Mouse (Mus musculus) myocyte (in vitro differentiated cells): ENCODE data around the gene Gm37240. TPM values are rescaled to one million over a fixed set of nuclear protein-coding genes. Genes with fewer than 3 reads are reported as not detected.

Experiments
- H3K27me3 ChIP-seq: one replicate; pipeline ENCODE4 v1.6.1; 2011; ENCODE audit not compliant: control insufficient read depth, insufficient read depth, insufficient read length
- H3K36me3 ChIP-seq: one replicate; pipeline ENCODE4 v1.6.1; 2011; ENCODE audit not compliant: control insufficient read depth, insufficient read depth
- H3K4me2 ChIP-seq: one replicate; pipeline ENCODE4 v1.6.1; 2011; ENCODE audit warnings: low read depth, control low read depth
- H3K4me3 ChIP-seq: one replicate; pipeline ENCODE4 v1.5.1; 2011; ENCODE audit warnings: mild to moderate bottlenecking, control low read depth, moderate library complexity
- H3K79me2 ChIP-seq: one replicate; pipeline ENCODE4 v1.6.1; 2011; ENCODE audit not compliant: control insufficient read depth, insufficient read depth
- H3ac ChIP-seq: one replicate; pipeline ENCODE4 v1.6.1; 2011; ENCODE audit not compliant: control insufficient read depth, insufficient read length
- CEBPB ChIP-seq: IDR thresholded peaks from 2 replicates; pipeline ENCODE4 v1.6.1; 2011; ENCODE audit warnings: mild to moderate bottlenecking, moderate library complexity; ENCODE audit not compliant: poor library complexity, insufficient read depth, severe bottlenecking
- E2F4 ChIP-seq: IDR thresholded peaks from one replicate; pipeline ENCODE4 v1.6.1; 2011; ENCODE audit warnings: mild to moderate bottlenecking, control low read depth, moderate library complexity; ENCODE audit not compliant: insufficient read depth
- MAX ChIP-seq: IDR thresholded peaks from one replicate; pipeline ENCODE4 v1.6.1; 2011; ENCODE audit warnings: low read depth, mild to moderate bottlenecking, control low read depth
- MYOD1 ChIP-seq, 3 experiments: IDR thresholded peaks; one replicate each; pipeline ENCODE4 v1.6.1; 2011; ENCODE audit warnings: control low read depth in 2 of 3, low read depth in 2 of 3, mild to moderate bottlenecking in 2 of 3, moderate library complexity in 1 of 3; ENCODE audit not compliant: insufficient read length in 2 of 3, control insufficient read depth in 1 of 3
- MYOG ChIP-seq, 3 experiments: IDR thresholded peaks; one replicate each; pipeline ENCODE4 v1.6.1; 2011; ENCODE audit warnings: control low read depth in 2 of 3, low read depth in 2 of 3, mild to moderate bottlenecking in 2 of 3; ENCODE audit not compliant: insufficient read length in 2 of 3, control insufficient read depth in 1 of 3, insufficient read depth in 1 of 3
- POLR2A ChIP-seq: IDR thresholded peaks from one replicate; pipeline ENCODE4 v1.6.1; 2011; ENCODE audit warnings: low read depth, mild to moderate bottlenecking, control low read depth, moderate library complexity; ENCODE audit not compliant: insufficient read length
- POLR2AphosphoS2 ChIP-seq: IDR thresholded peaks from one replicate; pipeline ENCODE4 v1.6.1; 2011; ENCODE audit warnings: low read depth, control low read depth; ENCODE audit not compliant: insufficient read length
- REST ChIP-seq: IDR thresholded peaks from one replicate; pipeline ENCODE4 v1.6.1; 2011; ENCODE audit warnings: mild to moderate bottlenecking, control low read depth, moderate library complexity; ENCODE audit not compliant: insufficient read depth, insufficient read length
- SRF ChIP-seq: IDR thresholded peaks from one replicate; pipeline ENCODE4 v1.6.1; 2011; ENCODE audit warnings: low read depth; ENCODE audit not compliant: control insufficient read depth, insufficient read length
- TCF12 ChIP-seq: IDR thresholded peaks from one replicate; pipeline ENCODE4 v1.6.1; 2011; ENCODE audit warnings: mild to moderate bottlenecking, control low read depth; ENCODE audit not compliant: poor library complexity, insufficient read depth, severe bottlenecking
- TCF3 ChIP-seq: IDR thresholded peaks from one replicate; pipeline ENCODE4 v1.6.1; 2011; ENCODE audit warnings: low read depth, control low read depth; ENCODE audit not compliant: insufficient read length
- USF1 ChIP-seq: IDR thresholded peaks from one replicate; pipeline ENCODE4 v1.6.1; 2011; ENCODE audit warnings: low read depth, mild to moderate bottlenecking, control low read depth, moderate library complexity
- polyA plus RNA-seq: library from polyadenylated mRNA; unstranded; fragments of >200 nt; fragmentation: generic; extraction: Trizol; gene quantifications from one replicate; pipeline ENCODE4 v1.2.1, GENCODE M21; 2012; ENCODE audit warnings: missing spikeins

Gm37240 gene
- polyA plus RNA-seq, 1 experiment, result 8.7 TPM

DNA sequence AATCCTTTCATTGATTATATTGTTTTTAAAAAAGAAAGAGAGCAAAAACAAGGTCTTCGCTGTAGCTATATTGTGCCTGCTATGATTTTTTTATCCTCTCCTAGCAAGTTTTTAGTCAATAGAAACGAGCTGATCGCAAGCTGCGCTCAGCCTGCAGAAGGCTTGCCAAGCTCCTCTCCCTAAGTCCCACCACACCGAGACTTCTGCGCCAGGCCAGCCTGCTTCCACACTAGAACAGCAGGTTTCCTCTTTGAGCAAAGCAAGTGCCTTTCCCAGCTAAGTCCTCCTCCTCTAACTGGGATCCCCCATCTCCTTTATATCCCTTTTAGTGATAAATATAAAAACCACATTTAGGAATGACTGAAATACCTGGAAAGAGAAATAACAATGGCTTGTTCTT is 578.1 kb downstream of the Gm37240 start:
- Histone ChIP-seq H3K27me3 (no peaks in the 10 kb centered on the region), H3K4me3 (no peak overlapping the region), H3ac (no peak overlapping the region), H3K36me3 (no peaks in the 10 kb centered on the region), H3K79me2 (no peaks in the 10 kb centered on the region), H3K4me2 (no peak overlapping the region)
- TF ChIP-seq POLR2AphosphoS2, result no peak

DNA sequence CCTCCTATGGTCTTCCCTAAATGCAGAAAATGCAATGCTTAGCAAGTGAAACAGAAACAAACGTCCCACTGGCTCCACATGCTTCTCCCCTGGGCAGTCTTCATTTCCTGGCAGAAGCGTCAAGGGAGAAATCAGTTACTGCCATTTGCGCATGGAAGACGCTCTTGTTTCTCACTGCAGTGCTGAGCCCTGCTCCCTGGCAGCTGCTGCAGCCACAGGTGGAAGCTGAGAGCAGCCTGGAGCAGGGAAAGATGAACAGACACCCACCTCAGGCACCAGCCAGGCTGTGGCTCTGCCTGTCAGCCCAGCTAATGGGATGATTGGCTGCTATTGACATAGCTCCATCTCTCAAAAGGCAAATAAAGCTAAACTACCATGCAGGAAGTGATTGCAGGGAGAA is 578.6 kb downstream of the Gm37240 start:
- Histone ChIP-seq H3K4me2 (no peak overlapping the region), H3ac (no peak overlapping the region), H3K36me3 (no peaks in the 10 kb centered on the region), H3K27me3 (no peaks in the 10 kb centered on the region), H3K79me2 (no peaks in the 10 kb centered on the region), H3K4me3 (no peak overlapping the region)
- TF ChIP-seq MYOG (IDR thresholded peaks at IDR 0.05; ENCODE audit: control insufficient read depth in 1 of 3, insufficient read depth in 1 of 3, insufficient read length in 2 of 3, low read depth in 2 of 3) (peak in 1 of 3 experiments; percentile 8), TCF3 (no peak), E2F4 (no peak), MYOD1 (IDR thresholded peaks at IDR 0.05; ENCODE audit: control insufficient read depth in 1 of 3, insufficient read length in 2 of 3, low read depth in 2 of 3) (peak in 1 of 3 experiments; percentile 49)

DNA sequence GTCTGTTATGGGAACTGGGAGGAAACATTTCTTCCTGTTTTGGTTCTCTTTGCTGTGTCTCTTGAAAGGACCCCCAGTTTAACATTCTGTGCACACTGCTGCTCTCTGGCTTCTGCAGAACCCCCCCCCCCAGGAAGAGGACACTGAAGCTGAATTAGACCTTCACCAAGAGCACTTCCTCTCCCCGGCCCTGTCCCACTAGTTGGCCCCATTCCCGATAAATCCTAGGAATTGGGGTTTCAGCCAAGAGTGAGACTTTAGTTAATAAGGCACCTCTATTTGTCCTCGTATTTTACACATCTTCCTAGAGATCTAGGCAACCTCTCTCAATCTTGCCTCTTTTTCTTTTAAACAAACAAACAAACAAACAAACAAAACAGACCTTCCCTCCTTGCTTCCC is 585.5 kb downstream of the Gm37240 start:
- Histone ChIP-seq H3K4me3 (no peak overlapping the region), H3K4me2 (no peak overlapping the region), H3K36me3 (no peaks in the 10 kb centered on the region), H3ac (no peak overlapping the region), H3K27me3 (no peaks in the 10 kb centered on the region), H3K79me2 (no peaks in the 10 kb centered on the region)
- TF ChIP-seq TCF12, result no peak
- no peak for TF ChIP-seq MAX
- no peak for TF ChIP-seq POLR2A
- TF ChIP-seq POLR2AphosphoS2, result no peak

DNA sequence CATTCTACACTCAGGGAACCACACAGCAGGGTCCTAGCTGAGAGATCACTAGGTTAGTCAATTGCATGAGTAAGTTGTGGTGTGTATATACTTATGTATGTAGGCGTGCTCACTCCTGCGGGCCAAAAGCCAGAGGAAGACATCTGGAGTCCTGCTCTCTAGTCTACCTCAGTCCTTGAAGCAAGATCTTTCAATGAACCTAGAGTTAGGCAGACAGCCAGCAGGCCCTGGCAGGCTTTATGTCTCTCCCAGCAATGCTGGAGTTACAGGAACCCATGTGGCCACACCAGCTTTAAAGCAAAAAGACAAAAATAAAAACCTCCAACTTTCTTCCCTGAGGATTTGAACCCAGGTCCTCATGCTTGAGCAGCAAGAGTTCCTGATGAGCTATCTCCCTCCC is 586.0 kb downstream of the Gm37240 start:
- H3K27me3 ChIP-seq, result no peaks in the 10 kb centered on the region
- no peak for TF ChIP-seq REST
- no peak for TF ChIP-seq SRF
- no peak for TF ChIP-seq USF1
- TF ChIP-seq CEBPB, result no peak
- TF ChIP-seq TCF12, result no peak
- TF ChIP-seq MYOD1 (IDR thresholded peaks at IDR 0.05; ENCODE audit: control insufficient read depth in 1 of 3, insufficient read length in 2 of 3, low read depth in 2 of 3), result no peak
- TF ChIP-seq POLR2AphosphoS2, result no peak
- no peak for TF ChIP-seq POLR2A
- no peak for TF ChIP-seq MAX
- TF ChIP-seq TCF3, result no peak
- no peak for TF ChIP-seq MYOG (IDR thresholded peaks at IDR 0.05; ENCODE audit: control insufficient read depth in 1 of 3, insufficient read depth in 1 of 3, insufficient read length in 2 of 3, low read depth in 2 of 3)
- no peak overlapping the region for H3K4me2 ChIP-seq
- H3K4me3 ChIP-seq, result no peak overlapping the region
- no peaks in the 10 kb centered on the region for H3K36me3 ChIP-seq
- H3K79me2 ChIP-seq, result no peaks in the 10 kb centered on the region
- H3ac ChIP-seq, result no peak overlapping the region

DNA sequence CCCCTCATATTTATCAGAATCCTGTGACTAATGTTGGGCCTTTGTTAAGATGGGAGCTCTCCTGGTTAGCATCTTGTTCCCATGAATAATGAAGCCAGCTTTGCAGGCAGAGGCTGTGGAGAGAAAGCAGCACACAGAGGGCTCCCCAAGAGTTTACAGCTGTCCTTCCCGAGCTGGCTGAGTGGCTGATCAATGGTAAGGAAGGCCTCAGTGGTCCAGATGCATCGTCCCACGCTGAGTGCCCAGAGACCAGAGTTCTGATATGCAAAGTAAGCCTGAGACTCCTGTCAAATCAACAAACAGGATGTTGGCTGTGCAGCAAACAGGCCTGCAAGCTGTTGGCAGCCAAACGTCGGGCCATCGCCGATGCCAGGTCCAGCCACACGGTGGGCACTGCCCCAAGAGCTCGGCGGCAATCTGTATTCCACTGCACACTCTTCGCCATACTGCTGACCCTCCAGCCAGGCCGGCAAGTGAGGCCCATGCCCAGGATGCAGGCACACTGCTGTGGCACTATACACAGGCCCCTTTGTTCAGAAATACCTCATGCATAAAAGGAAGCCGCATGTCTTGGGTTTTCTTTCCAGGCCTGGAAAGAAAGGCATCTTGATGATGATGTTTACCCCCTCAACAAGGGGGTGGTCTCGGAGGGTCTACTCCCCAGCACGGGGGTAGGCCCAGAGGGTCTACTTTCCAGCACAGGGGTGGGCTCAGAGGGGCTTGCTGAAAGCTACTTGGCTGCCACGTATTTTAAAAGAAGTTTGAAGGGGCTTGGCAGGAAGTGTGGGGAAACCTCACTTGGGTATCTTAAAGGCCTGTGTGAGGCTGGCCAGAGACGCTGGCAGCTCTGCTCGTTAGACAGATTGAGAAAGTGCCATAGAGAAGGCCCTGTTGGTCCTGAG is 587.4 kb downstream of the Gm37240 start:
- H3K4me3 ChIP-seq, result no peak overlapping the region
- H3K79me2 ChIP-seq, result no peaks in the 10 kb centered on the region
- H3K36me3 ChIP-seq, result no peaks in the 10 kb centered on the region
- no peak for TF ChIP-seq MYOD1 (IDR thresholded peaks at IDR 0.05; ENCODE audit: control insufficient read depth in 1 of 3, insufficient read length in 2 of 3, low read depth in 2 of 3)
- no peak for TF ChIP-seq POLR2AphosphoS2
- no peak for TF ChIP-seq MAX
- no peak for TF ChIP-seq E2F4
- TF ChIP-seq SRF, result no peak
- TF ChIP-seq TCF3, result no peak
- TF ChIP-seq MYOG (IDR thresholded peaks at IDR 0.05; ENCODE audit: control insufficient read depth in 1 of 3, insufficient read depth in 1 of 3, insufficient read length in 2 of 3, low read depth in 2 of 3), result no peak
- TF ChIP-seq CEBPB, result no peak
- no peak for TF ChIP-seq USF1
- no peak for TF ChIP-seq TCF12
- no peak for TF ChIP-seq POLR2A
- no peaks in the 10 kb centered on the region for H3K27me3 ChIP-seq
- no peak overlapping the region for H3ac ChIP-seq
- no peak overlapping the region for H3K4me2 ChIP-seq
